Mouse (Mus musculus): ENCODE results near the gene Ip6k1.
A peak's percentile ranks its signal among the peaks of the same experiment; 100 is the strongest.

The Ip6k1 gene

DNA sequence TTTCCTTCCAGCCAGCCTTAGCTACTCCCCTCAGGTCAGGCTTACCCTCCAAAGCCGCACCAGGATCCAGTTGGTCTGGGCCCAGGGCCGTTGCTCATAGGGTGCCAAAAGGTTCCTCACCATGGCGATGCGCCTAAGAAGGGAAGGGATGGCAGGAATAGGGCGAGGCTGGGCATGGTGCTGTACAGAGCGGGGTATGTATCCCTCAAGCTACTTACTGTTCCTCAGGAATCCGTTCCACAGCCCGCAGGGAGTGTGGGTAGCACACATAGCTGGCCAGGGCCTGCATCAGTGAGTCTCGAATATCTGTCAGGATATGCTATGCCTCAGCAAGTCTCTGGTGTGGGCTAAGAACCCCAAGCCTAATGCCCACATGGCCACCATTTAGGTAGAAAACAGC is 56.0 kb downstream of the Ip6k1 start:
- no peak for DNase-seq (ENCODE audit: low spot score)

DNA sequence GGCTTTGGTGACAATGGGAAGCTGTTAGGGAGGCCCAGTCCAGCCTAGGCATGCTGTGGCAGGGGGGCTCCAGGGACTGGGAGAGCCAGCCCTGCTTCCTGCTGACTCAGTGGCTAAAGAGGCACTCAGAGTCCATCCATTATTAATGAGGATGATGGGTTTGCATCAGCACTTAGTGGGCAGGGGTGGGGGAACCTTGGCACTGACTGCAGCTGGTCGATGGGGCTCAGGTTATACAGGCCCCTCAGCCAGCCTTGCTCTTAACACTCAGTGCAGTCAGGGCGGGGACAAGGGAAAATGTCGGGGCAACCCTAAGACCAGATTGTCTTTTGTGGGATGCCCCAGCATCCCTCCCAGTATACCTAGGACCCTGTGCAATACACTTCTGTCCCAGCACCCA is 59.8 kb downstream of the Ip6k1 start:
- no peak for DNase-seq (ENCODE audit: low spot score)

GRCm38 (mm10) chr9:108063361-108063760 is 61.1 kb downstream of the Ip6k1 start:
- no peak for DNase-seq (ENCODE audit: low spot score)

GRCm38 (mm10) chr9:108065491-108066011 is 63.2 kb downstream of the Ip6k1 start:
- no peak for DNase-seq (ENCODE audit: low spot score)

DNA sequence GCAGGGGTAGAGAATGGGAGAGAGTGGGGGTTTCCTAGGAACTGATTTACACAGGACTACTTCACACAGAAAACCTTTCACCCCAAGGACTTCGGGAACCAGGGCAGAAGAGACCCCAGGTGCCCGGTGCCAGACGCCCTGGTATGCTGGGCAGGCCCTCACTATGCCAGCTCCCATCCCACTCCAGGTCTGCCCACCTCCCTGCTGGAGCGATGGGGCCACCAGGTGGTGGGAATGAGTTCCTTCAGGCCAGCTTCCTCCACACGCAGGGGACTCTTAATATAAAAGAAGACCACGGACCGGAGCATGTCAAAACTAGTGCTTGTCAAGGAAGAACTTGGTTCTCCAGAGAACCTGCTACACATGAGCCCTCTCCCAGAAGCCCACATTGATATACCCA is 64.9 kb downstream of the Ip6k1 start:
- no peak for DNase-seq (ENCODE audit: low spot score)

GRCm38 (mm10) chr9:108067900-108068299 is 65.6 kb downstream of the Ip6k1 start:
- DNase-seq (ENCODE audit: low spot score), result peak; percentile 76

DNA sequence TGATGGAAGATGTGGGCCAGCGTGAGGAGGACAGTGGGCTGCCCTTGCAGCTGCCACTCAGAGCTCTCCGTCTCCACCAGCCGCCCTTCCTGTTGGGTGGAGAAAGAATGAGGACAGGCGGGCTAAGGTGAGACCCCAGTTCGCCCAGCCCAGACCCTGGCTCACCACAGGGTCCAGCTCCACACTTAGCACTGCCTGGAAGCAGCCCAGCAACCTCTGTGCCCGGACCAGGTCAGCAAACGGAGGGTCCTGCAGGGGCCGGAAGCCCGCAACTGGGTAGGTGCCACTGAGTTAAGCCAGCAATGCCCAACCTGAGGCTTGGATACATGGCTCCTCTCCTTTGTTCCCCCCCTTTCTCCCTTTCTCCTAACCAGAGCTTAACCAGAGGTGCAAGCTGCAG is 66.7 kb downstream of the Ip6k1 start:
- DNase-seq (ENCODE audit: low spot score), result no peak

- no peak for DNase-seq (ENCODE audit: low spot score)
Measured at GRCm38 (mm10) chr9:108069529-108069928, 67.2 kb downstream of the Ip6k1 start.

DNA sequence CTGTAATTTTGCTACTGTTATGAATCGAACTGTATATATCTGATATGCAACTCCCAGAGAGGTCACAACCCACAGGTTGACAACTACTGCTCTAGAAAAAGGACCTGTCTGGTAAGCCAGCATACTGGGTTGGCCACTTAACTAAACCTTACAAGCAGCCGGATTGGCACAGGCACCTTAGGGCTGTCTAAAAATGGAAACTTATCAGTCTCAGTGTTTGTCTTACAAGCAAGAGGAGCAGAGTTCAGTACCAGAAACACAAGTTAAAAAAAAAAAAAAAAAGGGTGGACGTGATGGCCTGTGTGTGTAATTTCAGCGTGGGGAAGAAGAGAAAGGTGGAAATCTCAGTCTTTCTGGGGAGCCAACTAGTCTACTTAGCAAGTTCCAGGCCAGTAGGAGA is 69.5 kb downstream of the Ip6k1 start:
- no peak for DNase-seq (ENCODE audit: low spot score)

- no peak for DNase-seq (ENCODE audit: low spot score)
Measured at GRCm38 (mm10) chr9:108072481-108072924, 70.2 kb downstream of the Ip6k1 start.

DNA sequence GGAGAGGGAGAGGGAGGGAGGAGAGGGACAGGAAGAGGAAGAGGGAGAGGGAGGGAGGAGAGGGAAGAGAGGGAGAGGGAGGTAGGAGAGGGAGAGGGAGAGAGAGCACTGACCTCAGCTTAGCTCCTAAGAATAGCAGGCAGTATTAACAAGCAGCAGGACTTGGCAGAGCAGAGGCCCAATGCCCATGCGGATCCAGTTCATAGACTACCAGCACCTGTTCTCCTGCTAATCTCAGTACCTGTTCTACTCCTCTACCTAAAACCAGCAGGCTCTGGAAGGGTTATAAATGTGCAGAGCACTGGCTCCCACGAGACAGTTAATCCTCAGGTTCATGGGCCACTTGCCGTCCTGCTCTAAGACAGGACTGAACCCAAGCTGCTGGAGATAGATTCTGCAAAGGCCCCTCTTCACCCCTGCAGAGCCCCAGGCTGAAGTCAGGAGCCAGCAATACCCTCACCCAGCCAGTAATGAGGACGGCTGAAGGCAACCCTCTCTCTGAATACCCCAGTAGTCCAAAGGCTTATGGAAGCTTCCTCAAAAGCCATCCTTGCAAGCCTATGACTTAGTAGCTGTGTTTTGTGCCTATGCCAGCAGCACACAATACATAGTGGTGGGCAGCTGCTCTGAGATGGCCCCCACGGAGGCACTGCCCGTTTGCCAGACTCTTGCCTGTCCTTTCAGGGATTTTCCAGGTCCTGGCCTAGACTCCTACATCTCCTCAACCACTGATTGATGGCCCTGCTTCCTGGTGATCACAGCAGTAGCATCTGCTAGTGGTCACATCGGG is 71.0 kb downstream of the Ip6k1 start:
- no peak for DNase-seq (ENCODE audit: low spot score)

DNA sequence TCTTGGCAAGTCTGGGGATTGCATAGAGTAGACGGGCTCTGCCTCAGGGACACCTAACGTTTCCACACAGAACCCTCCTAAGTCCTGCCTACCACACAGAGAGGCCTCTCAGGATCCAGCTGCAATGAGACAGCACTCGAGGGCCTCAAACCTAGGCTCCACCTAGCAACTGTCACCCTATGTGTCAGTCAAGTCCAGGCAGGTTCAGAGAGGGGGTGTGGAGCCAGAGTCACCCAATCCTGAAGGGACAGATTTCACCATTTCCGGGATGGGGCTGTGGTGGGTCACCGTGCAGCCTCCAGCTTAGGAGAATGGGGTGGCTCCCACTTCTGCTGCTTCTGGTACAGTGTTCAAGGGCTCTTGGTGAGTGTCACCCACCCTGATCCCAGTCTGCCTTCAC is 77.9 kb downstream of the Ip6k1 start, which contains the start of gene Mst1:
Mst1 (plus strand) TSS at position 269 of the 400 bp plus-strand sequence.
- peak; percentile 63 for DNase-seq (ENCODE audit: low spot score)

DNA sequence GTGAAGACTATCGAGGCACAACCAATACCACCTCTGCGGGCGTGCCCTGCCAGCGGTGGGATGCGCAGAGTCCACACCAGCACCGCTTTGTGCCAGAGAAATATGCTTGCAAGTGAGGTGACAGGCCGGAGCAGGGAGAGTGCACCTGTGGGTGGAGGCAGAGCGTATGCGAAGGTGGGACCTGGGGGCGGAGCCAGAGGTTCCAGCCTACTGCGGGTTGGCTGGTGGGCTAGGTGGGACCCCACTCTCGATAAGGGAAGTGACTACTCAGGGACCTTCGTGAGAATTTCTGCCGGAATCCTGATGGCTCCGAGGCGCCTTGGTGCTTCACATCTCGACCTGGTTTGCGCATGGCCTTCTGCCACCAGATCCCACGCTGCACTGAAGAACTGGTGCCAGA is 80.2 kb downstream of the Ip6k1 start:
- DNase-seq (ENCODE audit: low spot score), result no peak

- DNase-seq (ENCODE audit: low spot score), result peak; percentile 57
Measured at GRCm38 (mm10) chr9:108082988-108083431, 80.7 kb downstream of the Ip6k1 start, which contains the start of gene Rnf123. Gene Rnf123, minus strand, starts transcription at chr9:108083346.

DNA sequence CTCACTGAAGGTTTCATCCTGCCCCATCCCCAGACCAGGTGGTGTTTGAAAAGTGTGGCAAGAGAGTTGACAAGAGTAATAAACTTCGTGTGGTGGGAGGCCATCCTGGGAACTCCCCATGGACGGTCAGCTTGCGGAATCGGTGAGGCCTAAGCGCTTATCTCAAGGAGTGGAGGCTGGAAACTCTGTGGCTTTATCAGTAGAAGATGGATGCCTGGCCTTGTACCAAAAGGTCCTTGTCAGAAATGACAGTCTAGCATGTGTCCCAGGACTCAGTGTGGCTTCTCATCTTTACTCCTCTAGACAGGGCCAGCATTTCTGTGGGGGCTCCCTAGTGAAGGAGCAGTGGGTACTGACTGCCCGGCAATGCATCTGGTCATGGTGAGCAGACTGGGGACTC is 81.3 kb downstream of the Ip6k1 start:
- peak; percentile 36 for DNase-seq (ENCODE audit: low spot score)

- DNase-seq (ENCODE audit: low spot score), result no peak
Measured at GRCm38 (mm10) chr9:108085261-108085660, 83.0 kb downstream of the Ip6k1 start.

GRCm38 (mm10) chr9:108090611-108091120 is 88.4 kb downstream of the Ip6k1 start:
- no peak for DNase-seq (ENCODE audit: low spot score)

DNA sequence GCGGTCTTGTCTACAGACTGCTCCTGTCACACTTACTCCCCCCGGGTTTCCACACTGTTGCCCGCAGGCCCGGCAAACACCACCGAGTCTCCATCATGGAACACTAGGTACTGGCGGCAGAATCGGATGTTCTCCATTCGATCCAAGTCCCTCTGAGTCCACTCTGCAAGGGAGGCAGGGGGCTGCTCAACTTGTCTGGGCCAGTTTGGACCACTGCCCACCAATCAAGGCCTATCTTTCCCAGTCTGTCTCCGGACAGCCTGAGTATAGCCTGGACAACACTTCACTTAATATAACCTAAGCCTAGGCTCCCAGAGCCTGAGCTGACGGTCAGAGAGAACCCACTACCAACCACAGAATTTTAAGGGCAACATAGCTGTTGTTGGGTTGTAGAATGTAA is 91.3 kb downstream of the Ip6k1 start:
- no peak for DNase-seq (ENCODE audit: low spot score)

DNA sequence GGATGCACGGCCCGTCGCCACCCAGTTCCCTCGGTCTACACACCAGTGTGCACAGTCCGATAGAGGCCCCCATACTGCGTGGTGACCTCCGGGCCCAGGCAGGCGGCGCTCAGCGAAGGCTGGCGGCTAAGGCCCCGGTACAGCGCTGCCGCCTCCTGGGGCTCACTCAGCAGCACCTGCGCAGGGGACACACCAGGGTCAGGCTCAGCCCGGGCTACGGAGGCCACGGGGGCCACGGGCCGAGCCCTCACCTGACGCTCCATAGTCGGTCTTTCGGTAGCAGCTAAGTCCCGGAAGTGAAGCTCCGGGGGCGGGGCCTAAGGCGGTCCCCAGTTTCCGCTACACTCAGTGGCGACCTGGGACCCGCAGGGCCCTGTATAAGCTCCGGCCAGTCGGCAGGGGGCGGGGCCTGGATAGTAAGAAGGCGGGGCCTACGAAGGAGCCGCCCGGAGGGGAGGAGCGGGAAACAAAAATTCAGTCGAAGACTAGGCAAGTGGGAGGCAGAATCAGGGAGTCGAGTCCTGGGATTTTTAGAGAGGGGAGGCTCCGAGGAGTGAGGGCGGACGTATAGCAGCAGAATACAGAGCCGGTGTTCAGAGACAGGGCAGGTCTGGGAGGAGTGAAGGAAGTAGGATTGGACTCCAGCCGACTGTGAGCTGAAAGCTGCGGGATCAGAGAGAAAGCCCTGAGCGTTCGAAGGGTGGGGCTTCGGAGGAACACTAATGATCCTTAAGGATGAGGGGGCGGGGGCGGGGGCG is 92.1 kb downstream of the Ip6k1 start, which contains the start of gene Apeh:
Apeh (minus strand) TSS at position 423 of the 758 bp plus-strand sequence.
- DNase-seq (ENCODE audit: low spot score), result peak; percentile 98

DNA sequence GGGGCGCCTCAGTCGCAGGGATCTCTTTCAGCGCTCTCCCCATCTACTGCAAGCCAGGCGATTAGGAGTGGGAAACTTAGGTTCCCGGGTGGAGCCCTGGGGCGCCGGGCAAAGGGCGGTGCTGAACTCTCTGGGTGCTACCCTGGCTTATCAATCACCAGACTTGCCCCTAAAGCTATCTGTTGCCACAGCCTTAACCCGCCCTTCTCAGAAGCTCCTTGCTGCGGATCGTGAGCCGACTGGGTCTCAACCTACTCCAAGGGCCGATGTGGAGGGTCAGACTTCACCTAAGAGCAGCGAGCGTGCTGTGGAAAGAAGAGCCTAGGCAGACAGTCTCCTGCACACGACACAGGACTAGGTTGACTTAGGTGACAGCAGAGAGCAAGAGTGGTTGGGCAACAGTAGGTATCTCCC is 92.7 kb downstream of the Ip6k1 start:
- peak; percentile 77 for DNase-seq (ENCODE audit: low spot score)

DNA sequence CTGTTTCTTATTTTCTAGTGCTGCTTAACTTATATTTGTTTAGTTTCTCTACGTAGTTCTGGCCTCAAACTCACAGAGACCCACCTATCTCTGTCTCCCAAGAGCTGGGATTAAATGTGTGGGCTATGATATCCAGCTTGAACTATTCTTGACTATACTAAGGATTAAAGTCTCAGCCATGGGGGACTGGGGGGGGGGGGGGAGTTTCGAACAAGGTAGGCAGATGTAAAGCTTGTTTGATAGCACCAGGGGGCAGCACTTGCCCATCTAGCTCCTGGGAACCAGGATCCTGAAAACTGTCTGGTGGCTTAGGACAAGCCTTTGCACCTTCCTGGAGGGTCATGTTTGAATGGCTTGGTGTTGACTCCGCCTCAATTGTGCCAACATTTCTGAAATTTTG is 93.2 kb downstream of the Ip6k1 start:
- peak; percentile 56 for DNase-seq (ENCODE audit: low spot score)

DNA sequence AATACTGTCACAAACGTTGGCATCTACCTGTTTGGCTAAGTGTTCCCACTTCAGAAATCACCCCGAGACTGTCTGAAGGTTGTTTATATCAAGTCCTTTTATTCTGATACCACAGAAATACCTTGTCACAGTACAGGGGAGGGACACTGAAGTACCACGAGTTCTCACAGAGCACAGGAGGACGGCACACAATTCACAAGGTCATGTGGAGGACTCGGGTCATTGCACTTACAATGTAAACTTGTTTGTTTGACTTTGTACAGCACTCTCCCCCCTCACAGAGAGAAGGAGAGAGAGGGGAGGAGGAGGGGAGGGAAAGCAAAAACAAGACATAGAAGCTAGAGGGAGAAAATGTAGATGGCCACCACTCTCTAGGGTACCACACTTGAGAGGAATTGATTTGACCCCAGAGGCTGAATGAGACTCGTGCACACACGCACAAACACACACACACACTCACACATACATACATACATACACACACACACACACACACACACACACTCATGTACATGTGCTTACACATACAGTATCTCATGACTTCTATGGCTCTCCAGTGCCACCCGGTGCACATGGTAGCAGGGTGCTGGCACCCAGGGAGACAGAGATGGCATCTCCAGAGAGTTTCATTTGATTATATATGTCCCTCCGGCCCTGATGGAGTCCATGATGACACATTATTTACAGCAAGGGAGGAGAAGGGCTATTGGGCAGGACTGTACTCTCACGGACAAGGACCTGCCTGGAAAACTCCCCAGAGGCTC is 93.8 kb downstream of the Ip6k1 start:
- DNase-seq (ENCODE audit: low spot score), result no peak

All from spleen, adult 12 weeks (tissue).